ENCODE assay signal across 17 mouse cellular contexts in the genomic region with DNA sequence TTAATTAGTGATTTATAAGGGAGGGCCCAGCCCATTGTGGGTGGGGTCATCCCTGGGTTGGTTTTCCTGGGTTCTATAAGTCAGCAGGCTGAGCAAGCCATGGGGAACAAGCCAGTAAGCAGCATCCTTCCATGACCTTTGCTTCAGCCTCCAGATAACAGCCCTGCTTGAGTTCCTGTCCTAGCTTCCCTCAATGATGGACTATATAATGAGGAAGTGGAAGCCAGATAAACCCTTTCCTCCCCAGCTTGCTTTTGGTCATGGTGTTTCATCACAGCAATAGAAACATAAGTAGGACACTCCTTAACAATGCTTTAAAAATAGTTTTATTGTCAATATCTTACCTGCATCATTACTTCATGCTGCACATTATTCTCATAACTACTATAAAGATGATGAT.
"Had no signal": no experiment of that assay in that cellular context is flagged by ENCODE, and none has a peak within 500 bp of the region (broad histone marks: within the 10 kb centered on the region; RNA-seq: fewer than 3 reads in every experiment).

No protein-coding gene starts in this region.

- H3K4me2 ChIP-seq: neural tube, embryonic 12.5 days; neural tube, embryonic 13.5 days; neural tube, embryonic 15.5 days; stomach, embryonic 15.5 days had no signal

- H3K9me3 ChIP-seq: neural tube, embryonic 12.5 days; neural tube, embryonic 13.5 days; neural tube, embryonic 15.5 days; stomach, embryonic 15.5 days had no signal

- H3K9ac ChIP-seq: neural tube, embryonic 12.5 days; neural tube, embryonic 13.5 days; neural tube, embryonic 15.5 days; stomach, embryonic 15.5 days had no signal

- DNase-seq: retina, postnatal 1 day; right cerebral cortex, adult 18-20 months; right cerebral cortex, postnatal 14 days; right cerebral cortex, postnatal 25 days; right cerebral cortex, postnatal 4 days; spleen, adult 18-20 months; thymus, adult 18-20 months; thymus, adult 2 months; thymus, postnatal 14 days; thymus, postnatal 25 days; thymus, postnatal 36 days; thymus, postnatal 4 days had no signal

- H3K4me3 ChIP-seq: neural tube, embryonic 12.5 days; neural tube, embryonic 13.5 days; neural tube, embryonic 15.5 days; stomach, embryonic 15.5 days had no signal

- H3K4me1 ChIP-seq: neural tube, embryonic 12.5 days; neural tube, embryonic 13.5 days; neural tube, embryonic 15.5 days; stomach, embryonic 15.5 days had no signal

- H3K27ac ChIP-seq: neural tube, embryonic 12.5 days; neural tube, embryonic 13.5 days; neural tube, embryonic 15.5 days; stomach, embryonic 15.5 days; stomach, postnatal 0 days had no signal

- H3K27me3 ChIP-seq: neural tube, embryonic 12.5 days; neural tube, embryonic 13.5 days; neural tube, embryonic 15.5 days; stomach, embryonic 15.5 days had no signal

- H3K36me3 ChIP-seq: stomach, embryonic 15.5 days had no signal
